Mouse (Mus musculus) limb, embryonic 13.5 days (tissue): Measurements from ENCODE around the gene Fnbp1l. TPM values are rescaled to one million over a fixed set of nuclear protein-coding genes. Genes with fewer than 3 reads are reported as not detected.

Experiments
- ATAC-seq: fragments of 200-750 bp; cut with Nextera tagmentation; 2 replicates; pipeline ENCODE4 v1.8.0; 2017; ENCODE audit warnings: low read depth, moderate number of reproducible peaks, moderate TSS enrichment; ENCODE audit not compliant: low FRiP score
- H3K27ac ChIP-seq: fragments of 300-500 bp; sonication (generic); 2 replicates; pipeline ENCODE4 v1.5.1; 2015; ENCODE audit warnings: inconsistent platforms, mild to moderate bottlenecking, moderate library complexity
- H3K27me3 ChIP-seq: fragments of 300-500 bp; sonication (generic); 2 replicates; pipeline ENCODE4 v1.6.1; 2015; ENCODE audit warnings: mild to moderate bottlenecking, inconsistent platforms
- H3K36me3 ChIP-seq: fragments of 300-500 bp; sonication (generic); 2 replicates; pipeline ENCODE4 v1.6.1; 2015; ENCODE audit warnings: inconsistent platforms, mild to moderate bottlenecking, moderate library complexity
- H3K4me1 ChIP-seq: fragments of 300-500 bp; sonication (generic); 2 replicates; pipeline ENCODE4 v1.6.1; 2015; ENCODE audit warnings: inconsistent platforms
- H3K4me2 ChIP-seq: fragments of 300-500 bp; sonication (generic); replicated peaks from 2 replicates; pipeline ENCODE4 v1.6.1; 2015; ENCODE audit warnings: inconsistent platforms, mild to moderate bottlenecking, moderate library complexity
- H3K4me3 ChIP-seq: fragments of 300-500 bp; sonication (generic); 2 replicates; pipeline ENCODE4 v1.5.1; 2015; ENCODE audit warnings: moderate library complexity, mild to moderate bottlenecking, inconsistent platforms
- H3K9ac ChIP-seq: fragments of 300-500 bp; sonication (generic); 2 replicates; pipeline ENCODE4 v1.6.1; 2015; ENCODE audit warnings: mild to moderate bottlenecking, inconsistent platforms
- H3K9me3 ChIP-seq: fragments of 300-500 bp; sonication (generic); 2 replicates; pipeline ENCODE4 v1.6.1; 2016; ENCODE audit warnings: inconsistent platforms
- WGBS: fragments of 180-500 bp; shearing (Covaris S2); methylation state at CpG from one replicate; pipeline ENCODE4 v1.1.7; 2015; 5-methylcytosine and 5-hydroxymethylcytosine counted together
- polyA plus RNA-seq: library from polyadenylated mRNA; unstranded; fragments of >200 nt; fragmentation: Nextera tagmentation; extraction: Ambion mirVana; gene quantifications from 2 replicates; pipeline ENCODE4 v1.2.1, GENCODE M21; 2015

Fnbp1l gene
- polyA plus RNA-seq, 1 experiment from 2014 or later: 77.8 TPM

GRCm38 (mm10) chr3:122517726-122518125, 101.8 kb downstream of the Fnbp1l start:
- peak overlapping the region; percentile 51 for H3K4me2 ChIP-seq
- H3K27ac ChIP-seq: peak overlapping the region; percentile 79; the same call in 1 of the 2 replicates
- H3K4me3 ChIP-seq: no peak overlapping the region
- H3K27me3 ChIP-seq: peaks cover 10% of the 10 kb centered on the region; the same call in 1 of the 2 replicates
- H3K9me3 ChIP-seq: no peaks in the 10 kb centered on the region
- WGBS: 15% methylated on average over 4 of the region's 4 CpGs
- H3K36me3 ChIP-seq: peaks cover 3% of the 10 kb centered on the region; the same call in 1 of the 2 replicates
- ATAC-seq: peak; percentile 30; the same call in 1 of the 2 replicates
- H3K9ac ChIP-seq: no peak overlapping the region
- peaks cover 73% of the 10 kb centered on the region for H3K4me1 ChIP-seq

DNA sequence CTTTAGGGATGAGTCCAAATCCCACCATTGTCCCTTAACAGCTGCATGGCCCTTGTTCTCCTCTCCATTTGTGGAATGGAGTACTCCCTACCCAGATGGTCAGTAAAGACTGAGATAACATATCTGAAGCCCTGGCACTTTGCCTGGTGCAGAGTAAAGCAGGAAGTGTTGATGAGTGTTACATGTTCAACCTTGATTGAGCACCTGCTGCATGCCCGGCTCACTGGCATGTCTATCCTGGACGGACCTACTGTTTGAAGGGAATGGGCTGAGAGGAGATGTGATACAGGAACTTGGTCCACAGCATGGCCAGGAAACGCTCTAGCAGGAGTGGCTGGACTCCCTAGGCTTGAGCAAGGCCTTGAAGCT, 103.2 kb downstream of the Fnbp1l start:
- peaks cover 68% of the 10 kb centered on the region for H3K4me1 ChIP-seq
- no peak overlapping the region for H3K4me2 ChIP-seq
- peaks cover 8% of the 10 kb centered on the region; the same call in 1 of the 2 replicates for H3K36me3 ChIP-seq
- H3K27me3 ChIP-seq: peaks cover 10% of the 10 kb centered on the region; the same call in 1 of the 2 replicates
- H3K4me3 ChIP-seq: no peak overlapping the region
- H3K27ac ChIP-seq: no peak overlapping the region
- H3K9me3 ChIP-seq: no peaks in the 10 kb centered on the region
- WGBS: 92% methylated on average over 3 of the region's 3 CpGs
- H3K9ac ChIP-seq: no peak overlapping the region
- no peak for ATAC-seq

GRCm38 (mm10) chr3:122515568-122516326, 103.8 kb downstream of the Fnbp1l start:
- H3K9ac ChIP-seq: no peak overlapping the region
- H3K4me1 ChIP-seq: peaks cover 68% of the 10 kb centered on the region
- H3K27me3 ChIP-seq: peaks cover 10% of the 10 kb centered on the region; the same call in 1 of the 2 replicates
- ATAC-seq: no peak
- no peak overlapping the region for H3K4me2 ChIP-seq
- H3K9me3 ChIP-seq: no peaks in the 10 kb centered on the region
- peaks cover 8% of the 10 kb centered on the region; the same call in 1 of the 2 replicates for H3K36me3 ChIP-seq
- H3K27ac ChIP-seq: no peak overlapping the region
- 70% methylated on average over 6 of the region's 6 CpGs for WGBS
- no peak overlapping the region for H3K4me3 ChIP-seq

DNA sequence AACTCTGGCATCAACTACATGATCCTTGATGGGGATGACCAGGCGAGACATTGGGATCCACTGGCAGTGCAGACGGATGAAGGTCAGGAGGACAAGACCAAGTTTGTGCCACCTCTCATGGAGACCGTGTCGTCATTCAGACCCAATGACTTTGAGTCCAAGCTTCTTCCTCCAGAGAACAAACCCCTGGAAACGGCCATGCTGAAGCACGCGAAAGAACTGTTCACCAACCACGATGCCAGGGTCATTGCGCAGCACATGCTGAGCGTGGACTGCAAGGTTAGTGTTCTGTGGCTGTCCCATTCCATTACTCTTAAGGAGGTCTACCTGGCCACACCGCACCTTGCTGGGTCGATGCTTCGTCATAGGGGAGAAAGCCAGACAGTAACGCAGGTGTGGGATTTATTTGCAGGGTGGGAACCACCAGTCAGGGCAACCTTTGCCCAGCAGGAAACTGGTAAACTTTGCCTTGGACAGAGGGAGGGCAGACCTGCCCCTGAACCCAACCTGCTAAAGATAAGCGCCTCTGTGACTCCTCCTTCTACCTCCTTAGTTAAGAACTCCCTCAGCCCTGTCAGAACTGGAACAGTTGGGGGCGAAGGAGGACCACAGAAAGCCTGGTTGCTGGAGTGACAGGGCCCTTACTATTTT, 106.7 kb downstream of the Fnbp1l start:
- no peak for ATAC-seq
- peaks cover 5% of the 10 kb centered on the region; the same call in 1 of the 2 replicates for H3K27me3 ChIP-seq

DNA sequence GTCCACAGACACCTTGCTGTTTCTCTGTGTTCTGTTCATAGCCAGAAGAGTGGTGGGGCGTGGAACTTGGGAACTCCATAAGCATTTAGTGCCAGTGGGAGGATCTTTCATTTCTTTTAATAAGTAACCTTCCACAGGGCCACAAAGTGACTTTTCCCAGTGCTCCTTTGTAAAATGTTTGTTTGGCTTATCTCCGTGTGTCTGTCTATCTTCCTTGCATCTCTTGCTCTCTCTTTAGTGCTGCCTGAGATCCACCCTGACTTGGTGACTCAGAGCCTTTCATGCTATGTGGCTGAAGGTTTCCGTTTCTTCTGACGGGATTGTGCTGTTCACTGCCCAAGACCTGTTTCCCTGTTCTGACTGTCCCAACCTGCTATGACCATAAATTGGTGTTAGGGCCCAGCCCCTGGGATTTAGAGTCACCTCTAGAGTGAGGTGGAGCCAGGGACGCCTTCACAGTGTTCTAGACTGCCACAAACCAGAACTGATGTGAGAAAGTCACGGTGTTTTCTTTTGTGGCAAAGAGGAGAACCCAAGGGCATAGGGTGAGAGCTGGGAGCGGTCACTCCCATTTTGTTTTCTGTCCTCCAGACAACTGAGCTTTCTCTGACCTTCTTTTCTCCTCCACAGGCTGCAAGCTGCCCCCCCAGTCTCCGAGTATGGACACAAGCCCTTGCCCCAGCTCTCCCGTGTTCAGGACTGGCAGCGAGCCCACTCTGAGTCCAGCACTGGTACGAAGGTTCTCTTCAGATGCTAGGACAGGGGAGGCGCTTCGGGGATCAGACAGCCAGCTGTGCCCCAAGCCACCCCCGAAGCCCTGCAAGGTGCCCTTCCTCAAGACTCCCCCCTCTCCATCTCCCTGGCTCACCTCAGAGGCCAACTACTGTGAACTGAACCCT, 107.5 kb downstream of the Fnbp1l start:
- Histone ChIP-seq H3K36me3 (peaks cover 8% of the 10 kb centered on the region; the same call in 1 of the 2 replicates), H3K9me3 (no peaks in the 10 kb centered on the region), H3K4me3 (no peak overlapping the region), H3K4me1 (peaks cover 57% of the 10 kb centered on the region), H3K27me3 (peaks cover 5% of the 10 kb centered on the region; the same call in 1 of the 2 replicates), H3K27ac (no peak overlapping the region), H3K9ac (no peak overlapping the region), H3K4me2 (no peak overlapping the region)
- 84% methylated on average over 14 of the region's 14 CpGs for WGBS
- no peak for ATAC-seq

More for the DNA sequence above, 106.7 kb downstream of the Fnbp1l start:
- H3K4me3 ChIP-seq: no peak overlapping the region
- peaks cover 61% of the 10 kb centered on the region for H3K4me1 ChIP-seq
- no peak overlapping the region for H3K4me2 ChIP-seq
- H3K9me3 ChIP-seq: no peaks in the 10 kb centered on the region
- WGBS: 92% methylated on average over 16 of the region's 16 CpGs
- peaks cover 8% of the 10 kb centered on the region; the same call in 1 of the 2 replicates for H3K36me3 ChIP-seq
- H3K9ac ChIP-seq: no peak overlapping the region
- H3K27ac ChIP-seq: no peak overlapping the region

DNA sequence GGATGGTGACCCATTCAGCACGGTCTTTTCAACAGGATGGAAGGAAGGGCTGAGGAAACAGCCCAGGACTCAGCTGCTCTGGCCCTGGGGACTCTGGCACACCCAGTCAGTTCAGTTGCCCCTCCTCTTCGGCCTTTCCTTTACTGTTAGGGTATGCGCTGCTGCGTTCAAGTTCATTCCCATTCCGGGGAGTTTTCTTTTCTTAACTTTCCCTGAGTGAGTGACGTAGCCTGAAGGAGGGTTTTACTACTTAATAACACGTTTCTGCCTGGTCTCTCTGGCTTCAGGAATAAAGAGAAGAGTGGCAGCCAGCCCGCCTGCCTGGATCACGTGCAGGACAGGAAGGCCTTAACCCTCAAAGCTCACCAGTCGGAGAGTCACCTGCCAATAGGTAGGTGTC, 108.6 kb downstream of the Fnbp1l start:
- Histone ChIP-seq H3K27ac (no peak overlapping the region), H3K36me3 (peaks cover 8% of the 10 kb centered on the region; the same call in 1 of the 2 replicates), H3K9me3 (no peaks in the 10 kb centered on the region), H3K4me3 (no peak overlapping the region), H3K27me3 (no peaks in the 10 kb centered on the region), H3K9ac (no peak overlapping the region), H3K4me1 (peaks cover 57% of the 10 kb centered on the region), H3K4me2 (no peak overlapping the region)
- WGBS: 26% methylated on average over 10 of the region's 10 CpGs
- ATAC-seq: peak; percentile 35; the same call in 1 of the 2 replicates

DNA sequence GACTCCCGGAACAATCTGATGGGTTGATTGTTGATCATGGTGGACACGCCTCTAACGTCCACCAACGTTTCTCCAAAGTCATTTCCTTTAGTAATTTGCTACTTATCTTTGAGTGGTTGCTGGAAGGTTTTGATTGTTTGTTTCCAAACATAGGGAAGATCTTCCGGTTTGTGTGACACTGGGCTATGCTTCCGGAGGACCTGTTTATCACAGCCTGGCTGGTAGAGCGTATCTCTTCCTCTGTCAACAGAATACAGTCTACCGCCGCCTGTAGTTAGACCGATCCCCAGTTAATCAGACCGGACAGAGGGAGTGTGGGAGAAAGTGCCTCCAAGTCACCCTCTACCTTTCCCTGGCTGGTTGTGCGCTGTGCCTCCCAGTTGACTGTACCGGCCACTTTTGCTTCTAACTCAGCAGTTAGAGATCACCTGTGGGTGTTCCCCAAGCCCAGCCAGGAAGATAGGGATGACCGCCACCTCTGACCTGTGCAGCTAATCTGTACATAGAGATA, 109.2 kb downstream of the Fnbp1l start:
- no peak overlapping the region for H3K27ac ChIP-seq
- H3K4me3 ChIP-seq: no peak overlapping the region
- no peak for ATAC-seq
- H3K4me2 ChIP-seq: no peak overlapping the region
- H3K9me3 ChIP-seq: no peaks in the 10 kb centered on the region
- peaks cover 8% of the 10 kb centered on the region; the same call in 1 of the 2 replicates for H3K36me3 ChIP-seq
- peaks cover 57% of the 10 kb centered on the region for H3K4me1 ChIP-seq
- no peaks in the 10 kb centered on the region for H3K27me3 ChIP-seq
- H3K9ac ChIP-seq: no peak overlapping the region
- WGBS: 85% methylated on average over 14 of the region's 14 CpGs

DNA sequence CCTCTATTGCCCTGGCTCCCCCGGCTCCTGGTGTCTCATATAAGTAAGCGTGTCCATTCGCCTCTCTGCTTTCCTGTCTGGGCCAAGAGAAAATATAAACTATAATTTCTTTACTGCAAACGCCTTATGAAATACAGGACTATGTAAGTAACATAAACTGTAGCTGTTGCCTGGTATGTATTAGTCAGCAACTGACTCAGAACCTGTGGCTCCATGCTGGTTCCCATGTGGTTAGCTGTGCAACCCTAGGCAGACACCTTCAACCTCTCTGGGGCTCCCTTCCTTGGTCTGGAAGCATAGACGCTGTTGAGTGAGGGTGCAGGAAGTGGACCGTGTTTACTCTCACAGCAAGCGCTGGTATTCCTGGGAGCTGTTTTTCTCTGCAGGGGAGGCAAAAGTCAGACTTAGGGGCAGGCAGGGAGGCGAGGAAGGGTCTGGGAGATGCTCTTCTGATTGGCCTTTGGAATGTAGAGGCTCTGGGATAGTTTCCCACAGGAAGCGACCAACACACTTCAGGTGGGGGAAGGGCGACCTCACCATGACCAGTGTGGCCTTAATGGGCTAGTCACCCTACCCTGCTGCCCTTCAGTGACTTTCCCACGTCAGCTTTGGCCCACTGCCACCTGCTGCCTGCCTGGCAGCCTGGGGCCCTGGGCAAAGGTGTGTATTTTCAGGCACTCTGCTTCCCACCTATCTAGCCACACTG, 109.8 kb downstream of the Fnbp1l start:
- ATAC-seq: no peak
- no peak overlapping the region for H3K4me2 ChIP-seq
- no peak overlapping the region for H3K27ac ChIP-seq
- H3K27me3 ChIP-seq: no peaks in the 10 kb centered on the region
- WGBS: 56% methylated on average over 11 of the region's 11 CpGs
- H3K36me3 ChIP-seq: peaks cover 8% of the 10 kb centered on the region; the same call in 1 of the 2 replicates
- H3K9me3 ChIP-seq: no peaks in the 10 kb centered on the region
- no peak overlapping the region for H3K4me3 ChIP-seq
- no peak overlapping the region for H3K9ac ChIP-seq
- peaks cover 55% of the 10 kb centered on the region for H3K4me1 ChIP-seq

- no peak overlapping the region for H3K4me2 ChIP-seq
- no peak overlapping the region for H3K9ac ChIP-seq
- H3K4me1 ChIP-seq: peaks cover 58% of the 10 kb centered on the region
- H3K36me3 ChIP-seq: peaks cover 8% of the 10 kb centered on the region; the same call in 1 of the 2 replicates
- no peak overlapping the region for H3K27ac ChIP-seq
- no peak for ATAC-seq
- no peaks in the 10 kb centered on the region for H3K9me3 ChIP-seq
- no peaks in the 10 kb centered on the region for H3K27me3 ChIP-seq
- 34% methylated on average over 5 of the region's 5 CpGs for WGBS
- H3K4me3 ChIP-seq: no peak overlapping the region
Observed at GRCm38 (mm10) chr3:122509084-122509483, 110.4 kb downstream of the Fnbp1l start.

DNA sequence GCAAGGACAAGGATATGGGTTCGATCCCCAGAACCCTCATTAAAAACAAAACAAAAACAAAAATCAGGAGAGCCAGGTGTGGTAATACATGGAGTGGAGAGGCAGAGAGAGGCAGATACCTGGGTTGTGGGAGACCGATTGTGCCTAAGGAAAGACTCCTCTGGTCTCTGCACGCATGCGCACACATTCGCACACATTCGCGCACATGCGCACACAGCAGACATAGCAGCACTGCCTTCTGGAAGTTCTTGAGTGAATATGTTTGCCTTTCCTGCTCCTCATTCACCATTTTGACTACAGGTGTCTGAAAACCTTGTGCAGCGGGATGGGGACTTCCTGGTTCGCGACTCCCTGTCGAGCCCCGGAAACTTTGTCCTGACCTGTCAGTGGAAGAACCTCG, 111.7 kb downstream of the Fnbp1l start:
- H3K9ac ChIP-seq: no peak overlapping the region
- peaks cover 58% of the 10 kb centered on the region for H3K4me1 ChIP-seq
- H3K4me3 ChIP-seq: no peak overlapping the region
- WGBS: 94% methylated on average over 14 of the region's 14 CpGs
- no peak for ATAC-seq
- H3K9me3 ChIP-seq: no peaks in the 10 kb centered on the region
- peaks cover 6% of the 10 kb centered on the region; the same call in 1 of the 2 replicates for H3K36me3 ChIP-seq
- 0 out of 2 replicates have a peak, but pooled peaks cover 1% of the 10 kb centered on the region for H3K27me3 ChIP-seq
- H3K4me2 ChIP-seq: no peak overlapping the region
- H3K27ac ChIP-seq: no peak overlapping the region
